8 mouse cellular contexts compared by ENCODE assay signal in genomic region chr4:136134418-136134977, GRCm38 (mm10). TPM values are rescaled to one million over a fixed set of nuclear protein-coding genes. Genes with fewer than 3 reads are reported as not detected.
DNase-seq lines count a peak whose midpoint lies in the region; ATAC-seq and TF ChIP-seq lines count a peak whose summit lies in the region.

No protein-coding gene starts in this region.

- H3K9me3 ChIP-seq in ES-E14 (ENCODE audit: control insufficient read depth, insufficient read depth, low read depth, low read length) = no peaks in the 10 kb centered on the region
- H3K9me3 ChIP-seq in forebrain, postnatal 0 days (ENCODE audit: low read length) = no peaks in the 10 kb centered on the region
- H3K9me3 ChIP-seq in limb, embryonic 13.5 days = peaks cover 6% of the 10 kb centered on the region; the same call in 1 of the 2 replicates

- H3K36me3 ChIP-seq in ES-E14 (ENCODE audit: control insufficient read depth, insufficient read depth, low read length, poor library complexity, severe bottlenecking) = no peaks in the 10 kb centered on the region
- H3K36me3 ChIP-seq in forebrain, postnatal 0 days (ENCODE audit: insufficient read depth) = no peaks in the 10 kb centered on the region
- H3K36me3 ChIP-seq in limb, embryonic 13.5 days = no peaks in the 10 kb centered on the region

- TF ChIP-seq CTCF in forebrain, postnatal 0 days (IDR thresholded peaks at IDR 0.05; ENCODE audit: low read depth) = no peak
- no peak for TF ChIP-seq CTCF in olfactory bulb, adult 2 months (IDR thresholded peaks at IDR 0.05; ENCODE audit: insufficient read depth, low read depth, low read length)

- H3K27me3 ChIP-seq in forebrain, postnatal 0 days (ENCODE audit: insufficient read depth, low read length) = no peaks in the 10 kb centered on the region
- no peaks in the 10 kb centered on the region for H3K27me3 ChIP-seq in limb, embryonic 13.5 days

- no peak for TF ChIP-seq POLR2A in olfactory bulb, adult 2 months (IDR thresholded peaks at IDR 0.05; ENCODE audit: insufficient read depth, low read depth, low read length)

- H3K4me2 ChIP-seq in forebrain, postnatal 0 days (ENCODE audit: low read depth) = peak overlapping the region; percentile 86
- H3K4me2 ChIP-seq in limb, embryonic 13.5 days (replicated peaks) = peak overlapping the region; percentile 80

- in situ Hi-C loops in ES-E14 (cut with MboI; ENCODE audit: low sequenced_read_pairs in 2 of 2, unreplicated experiment in 2 of 2) = no loop called here

- H3K27ac ChIP-seq in ES-E14 (ENCODE audit: insufficient read depth, low read depth, low read length, poor library complexity, severe bottlenecking) = no peak overlapping the region
- peak overlapping the region; percentile 91 for H3K27ac ChIP-seq in forebrain, postnatal 0 days (ENCODE audit: low read depth, low read length)
- peak overlapping the region; percentile 100 for H3K27ac ChIP-seq in limb, embryonic 13.5 days
- peak overlapping the region; percentile 2; the same call in 1 of the 2 replicates for H3K27ac ChIP-seq in olfactory bulb, adult 2 months (ENCODE audit: insufficient read depth, low read depth, low read length)

- intact Hi-C loops in left cerebral cortex, postnatal 4 days (cut with DNase I) = no loop called here

- peak overlapping the region; percentile 27; the same call in 1 of the 2 replicates for H3K9ac ChIP-seq in ES-E14 (ENCODE audit: insufficient read depth, low read depth, low read length, poor library complexity, severe bottlenecking)
- peak overlapping the region; percentile 66 for H3K9ac ChIP-seq in forebrain, postnatal 0 days
- peak overlapping the region; percentile 76 for H3K9ac ChIP-seq in limb, embryonic 13.5 days

- DNase-seq in 3134 (ENCODE audit: extremely low read depth, insufficient read length, low spot score) (peak; percentile 49), ES-E14 (ENCODE audit: low read depth, low spot score) (no peak)
- DNase-seq in forebrain, postnatal 0 days = peak; percentile 61
- no peak for DNase-seq in layer of hippocampus, postnatal 25 days (ENCODE audit: extremely low spot score in 1 of 2, low spot score in 1 of 2)
- no peak for DNase-seq in left cerebral cortex, postnatal 4 days
- no peak for DNase-seq in layer of hippocampus, adult 11-12 months (ENCODE audit: low spot score)

- peak overlapping the region; percentile 59 to 64 for H3K4me3 ChIP-seq in ES-E14 (ENCODE audit: insufficient read depth in 1 of 2, low read depth in 1 of 2, low read length in 2 of 2, poor library complexity in 1 of 2, severe bottlenecking in 1 of 2)
- peak overlapping the region; percentile 49 for H3K4me3 ChIP-seq in forebrain, postnatal 0 days (ENCODE audit: low read depth, low read length)
- peak overlapping the region; percentile 45 for H3K4me3 ChIP-seq in limb, embryonic 13.5 days
- H3K4me3 ChIP-seq in olfactory bulb, adult 2 months (ENCODE audit: insufficient read depth, low read depth, low read length) = peak overlapping the region; percentile 37

- H3K4me1 ChIP-seq in ES-E14 (ENCODE audit: control insufficient read depth in 2 of 2, insufficient read depth in 2 of 2, low read length in 2 of 2, poor library complexity in 1 of 2) = peaks cover 0 to 8% of the 10 kb centered on the region in 2 experiments; a peak in 1 of 4 replicates
- peaks cover 22% of the 10 kb centered on the region; the same call in 1 of the 2 replicates for H3K4me1 ChIP-seq in forebrain, postnatal 0 days (ENCODE audit: insufficient read depth)
- peaks cover 63% of the 10 kb centered on the region for H3K4me1 ChIP-seq in limb, embryonic 13.5 days
- peaks cover 11% of the 10 kb centered on the region for H3K4me1 ChIP-seq in olfactory bulb, adult 2 months (ENCODE audit: control insufficient read depth, insufficient read depth, low read length)

- peak; percentile 66 for ATAC-seq in forebrain, postnatal 0 days
- ATAC-seq in limb, embryonic 13.5 days (ENCODE audit: low FRiP score, low read depth) = peak; percentile 16; the same call in 1 of the 2 replicates

- WGBS in forebrain, postnatal 0 days = 4% methylated on average over 15 of the region's 15 CpGs
- under 1% methylated on average over 15 of the region's 15 CpGs for WGBS in limb, embryonic 13.5 days
- WGBS in olfactory bulb, adult 2 months = 12% methylated on average over 15 of the region's 15 CpGs

TF ChIP-seq in ES-E14, 5 proteins besides CTCF, POLR2A, EP300 and RAD21:
- TF ChIP-seq ZNF384 (IDR thresholded peaks at IDR 0.05; ENCODE audit: low read depth, low read length) (no peak), MAFK (IDR thresholded peaks at IDR 0.05; ENCODE audit: insufficient read depth, low read depth, low read length) (no peak), CHD2 (IDR thresholded peaks at IDR 0.05; ENCODE audit: low read depth, low read length) (no peak), ZC3H11A (IDR thresholded peaks at IDR 0.05; ENCODE audit: borderline replicate concordance, low read depth, low read length) (no peak), HCFC1 (IDR thresholded peaks at IDR 0.05; ENCODE audit: borderline replicate concordance, insufficient read depth, low read length) (no peak)

RNA-seq across cellular contexts. Expression of gene Id3, which starts 8.8 kb away (rescaled TPM):
- 78.8 and 126 TPM in 2 replicates for total RNA-seq in ES-E14 (2012; rRNA removed)
- 134 and 153 TPM in 2 replicates for total RNA-seq in forebrain, postnatal 0 days (2014; rRNA removed)
- 177 and 185 TPM in 2 replicates for polyA plus RNA-seq in forebrain, postnatal 0 days (2015; fragmentation: Nextera tagmentation; extraction: Ambion mirVana)
- 736 and 770 TPM in 2 replicates for polyA plus RNA-seq in limb, embryonic 13.5 days (2015; fragmentation: Nextera tagmentation; extraction: Ambion mirVana)
- not detected in 2 replicates for polyA plus RNA-seq in olfactory bulb, adult 2 months (2012; ENCODE audit: insufficient read depth, insufficient read length, low replicate concordance, missing spikeins)
- 10 to 100 TPM; 51.7 to 62.5 TPM for total RNA-seq in layer of hippocampus, postnatal 25 days (2021)
- 10 to 100 TPM; 50.9 to 52.7 TPM for total RNA-seq in left cerebral cortex, postnatal 4 days (2021)

RNA-seq across cellular contexts. Expression of gene E2f2, which starts 37.7 kb away (rescaled TPM):
- 7.5 and 9.8 TPM in 2 replicates for total RNA-seq in ES-E14 (2012; rRNA removed)
- total RNA-seq in forebrain, postnatal 0 days (2014; rRNA removed) = 0.85 and 1.2 TPM in 2 replicates
- 0.84 and 1.4 TPM in 2 replicates for polyA plus RNA-seq in forebrain, postnatal 0 days (2015; fragmentation: Nextera tagmentation; extraction: Ambion mirVana)
- 7.9 and 8.7 TPM in 2 replicates for polyA plus RNA-seq in limb, embryonic 13.5 days (2015; fragmentation: Nextera tagmentation; extraction: Ambion mirVana)
- 129 TPM in 1 of 2 replicates, not detected in the other for polyA plus RNA-seq in olfactory bulb, adult 2 months (2012; ENCODE audit: insufficient read depth, insufficient read length, low replicate concordance, missing spikeins)
- 1 to 10 TPM in 1 of 2 experiments, under 1 TPM in 1; 0.59 to 1.2 TPM for total RNA-seq in layer of hippocampus, postnatal 25 days (2021)
- total RNA-seq in left cerebral cortex, postnatal 4 days (2021) = 1 to 10 TPM; 1.4 to 1.5 TPM

Comparison
In these comparisons a context has a peak if more than half of its experiments do, and no peak if none do; other contexts are left out.
1. DNase-seq: peak in 3134 (single experiment) and forebrain, postnatal 0 days (single experiment); none in ES-E14 (single experiment), layer of hippocampus, postnatal 25 days (0 of 2), left cerebral cortex, postnatal 4 days (single experiment) and layer of hippocampus, adult 11-12 months (single experiment).
2. Peak in every context shown above with its lines, with median percentiles within 50 percentile points of each other: H3K4me3 ChIP-seq and H3K9ac ChIP-seq.